Mouse (Mus musculus): ENCODE measurements around the gene Usf3. TPM values are rescaled to one million over a fixed set of nuclear protein-coding genes. Genes with fewer than 3 reads are reported as not detected.

Gene Usf3
- polyA plus RNA-seq, 1 experiment from 2014 or later, result 6.7 TPM

DNA sequence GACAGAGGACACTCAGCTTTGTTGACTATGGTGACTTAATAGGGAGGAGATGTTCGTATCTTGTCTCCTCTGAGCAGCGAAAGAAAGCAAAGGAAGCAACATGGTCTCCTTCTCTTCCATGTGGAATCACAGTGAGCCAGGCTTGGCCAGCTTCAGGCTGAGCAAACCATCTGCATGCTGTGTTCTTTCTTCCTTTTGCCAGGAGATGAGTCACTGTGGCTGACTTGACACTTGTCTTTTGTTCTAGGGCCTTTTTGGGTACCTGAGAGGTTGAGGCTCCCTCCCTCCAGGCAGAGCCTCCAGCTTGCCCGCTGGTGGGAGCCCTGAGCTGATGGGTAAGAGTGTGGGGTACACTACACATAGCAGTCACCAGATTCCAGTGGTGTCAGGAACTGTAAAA is 64.8 kb downstream of the Usf3 start:
- Histone ChIP-seq H3K36me3 (ENCODE audit: inconsistent target) (no peaks in the 10 kb centered on the region), H3K4me3 (ENCODE audit: inconsistent target) (no peak overlapping the region), H3K79me2 (ENCODE audit: inconsistent target) (no peaks in the 10 kb centered on the region), H3K27ac (no peak overlapping the region)
- 96% methylated on average over 3 of the region's 3 CpGs for WGBS (ENCODE audit: missing documents)

DNA sequence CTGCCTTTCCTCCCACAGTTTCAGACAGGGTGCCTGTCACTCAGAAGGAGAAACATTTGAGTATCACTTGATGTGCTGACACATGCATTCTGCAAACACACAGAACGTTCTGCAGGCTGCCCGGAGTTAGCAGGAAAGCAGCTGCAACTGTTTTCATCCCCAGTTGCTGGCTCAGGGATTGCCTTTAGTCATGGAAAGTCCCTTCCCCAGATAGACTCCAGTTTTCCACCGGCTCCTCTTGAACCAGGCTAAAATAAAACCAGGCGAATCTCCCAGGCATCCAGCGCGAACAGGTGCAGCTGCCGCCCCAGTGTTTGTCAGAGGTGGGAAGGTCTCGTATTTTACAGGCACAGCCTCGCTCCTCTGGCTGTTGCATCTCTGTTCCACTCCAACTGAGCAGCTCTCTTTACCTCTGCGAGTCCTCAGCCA is 65.8 kb downstream of the Usf3 start:
- Histone ChIP-seq H3K4me3 (ENCODE audit: inconsistent target) (no peak overlapping the region), H3K79me2 (ENCODE audit: inconsistent target) (no peaks in the 10 kb centered on the region), H3K27ac (no peak overlapping the region), H3K36me3 (ENCODE audit: inconsistent target) (no peaks in the 10 kb centered on the region)
- whole genome bisulfite sequencing (ENCODE audit: missing documents), result 85% methylated on average over 10 of the region's 10 CpGs

- 67% methylated on average over 8 of the region's 8 CpGs for WGBS (ENCODE audit: missing documents)
Observed at GRCm38 (mm10) chr16:44240406-44240805, 67.4 kb downstream of the Usf3 start.

GRCm38 (mm10) chr16:44242633-44243032 is 69.6 kb downstream of the Usf3 start:
- peak overlapping the region; percentile 54 for H3K27ac ChIP-seq
- H3K79me2 ChIP-seq (ENCODE audit: inconsistent target), result no peaks in the 10 kb centered on the region

More at GRCm38 (mm10) chr16:44240406-44240805, 67.4 kb downstream of the Usf3 start:
- Histone ChIP-seq H3K79me2 (ENCODE audit: inconsistent target) (no peaks in the 10 kb centered on the region), H3K36me3 (ENCODE audit: inconsistent target) (no peaks in the 10 kb centered on the region), H3K27ac (no peak overlapping the region), H3K4me3 (ENCODE audit: inconsistent target) (no peak overlapping the region)

GRCm38 (mm10) chr16:44243323-44243722 is 70.3 kb downstream of the Usf3 start:
- H3K4me3 ChIP-seq (ENCODE audit: inconsistent target), result no peak overlapping the region
- no peaks in the 10 kb centered on the region for H3K79me2 ChIP-seq (ENCODE audit: inconsistent target)
- peak overlapping the region; percentile 54 for H3K27ac ChIP-seq
- 44% methylated on average over 7 of the region's 7 CpGs for WGBS (ENCODE audit: missing documents)
- H3K36me3 ChIP-seq (ENCODE audit: inconsistent target), result no peaks in the 10 kb centered on the region

More at GRCm38 (mm10) chr16:44242633-44243032, 69.6 kb downstream of the Usf3 start:
- Histone ChIP-seq H3K4me3 (ENCODE audit: inconsistent target) (no peak overlapping the region), H3K36me3 (ENCODE audit: inconsistent target) (no peaks in the 10 kb centered on the region)
- 8% methylated on average over 1 of the region's 1 CpGs for WGBS (ENCODE audit: missing documents)

GRCm38 (mm10) chr16:44249985-44250384 is 76.9 kb downstream of the Usf3 start:
- Histone ChIP-seq H3K4me3 (ENCODE audit: inconsistent target) (no peak overlapping the region), H3K79me2 (ENCODE audit: inconsistent target) (no peaks in the 10 kb centered on the region), H3K36me3 (ENCODE audit: inconsistent target) (no peaks in the 10 kb centered on the region), H3K27ac (no peak overlapping the region)
- WGBS (ENCODE audit: missing documents), result 54% methylated on average over 10 of the region's 10 CpGs

- H3K79me2 ChIP-seq (ENCODE audit: inconsistent target), result no peaks in the 10 kb centered on the region
- no peak overlapping the region for H3K4me3 ChIP-seq (ENCODE audit: inconsistent target)
- 97% methylated on average over 3 of the region's 3 CpGs for WGBS (ENCODE audit: missing documents)
- no peaks in the 10 kb centered on the region for H3K36me3 ChIP-seq (ENCODE audit: inconsistent target)
- H3K27ac ChIP-seq, result no peak overlapping the region
Observed at GRCm38 (mm10) chr16:44252735-44253134, 79.7 kb downstream of the Usf3 start.

- Histone ChIP-seq H3K27ac (no peak overlapping the region), H3K36me3 (ENCODE audit: inconsistent target) (no peaks in the 10 kb centered on the region), H3K4me3 (ENCODE audit: inconsistent target) (no peak overlapping the region), H3K79me2 (ENCODE audit: inconsistent target) (no peaks in the 10 kb centered on the region)
- WGBS (ENCODE audit: missing documents), result 86% methylated on average over 7 of the region's 7 CpGs
Observed at GRCm38 (mm10) chr16:44253797-44254634, 81.0 kb downstream of the Usf3 start.

DNA sequence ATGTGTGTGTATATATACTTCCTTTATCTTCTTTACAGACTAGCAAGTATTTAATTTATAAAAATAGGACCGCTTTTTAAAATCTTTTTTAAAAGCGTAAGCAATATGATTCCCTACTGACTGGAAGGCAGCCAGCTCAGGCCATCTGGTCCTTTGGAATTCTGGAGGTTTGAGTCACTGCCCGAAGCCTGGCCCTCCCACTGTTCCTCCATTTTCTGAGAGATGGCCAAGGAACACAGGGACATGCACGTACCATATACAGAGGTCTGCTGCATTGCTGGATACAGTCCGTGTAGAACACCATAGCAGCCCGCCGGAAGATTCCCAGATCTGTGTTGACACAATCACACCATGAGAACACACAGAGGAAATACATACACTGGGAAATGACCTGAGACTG is 81.7 kb downstream of the Usf3 start:
- no peak overlapping the region for H3K4me3 ChIP-seq (ENCODE audit: inconsistent target)
- H3K27ac ChIP-seq, result no peak overlapping the region
- WGBS (ENCODE audit: missing documents), result 98% methylated on average over 7 of the region's 7 CpGs
- H3K79me2 ChIP-seq (ENCODE audit: inconsistent target), result no peaks in the 10 kb centered on the region
- H3K36me3 ChIP-seq (ENCODE audit: inconsistent target), result no peaks in the 10 kb centered on the region

DNA sequence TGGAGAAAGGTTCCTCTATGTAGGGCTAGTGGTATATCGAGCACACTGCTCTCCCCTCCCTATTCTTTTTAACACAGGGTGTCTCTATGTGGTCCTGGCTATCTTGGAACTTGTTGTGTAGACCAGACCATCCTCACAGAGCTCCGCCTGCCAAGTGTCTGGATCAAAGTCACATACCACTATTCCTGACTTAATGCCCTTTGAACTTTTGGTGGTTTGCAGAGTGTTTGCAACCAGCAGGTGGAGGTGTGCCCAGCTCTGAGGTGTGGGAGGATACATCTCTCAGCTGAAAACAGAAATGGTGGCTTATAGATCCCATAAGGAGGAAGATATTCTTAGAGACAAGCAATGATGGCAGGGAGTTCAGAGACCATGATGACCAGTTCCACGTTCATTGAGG is 84.4 kb downstream of the Usf3 start:
- 83% methylated on average over 3 of the region's 3 CpGs for WGBS (ENCODE audit: missing documents)
- Histone ChIP-seq H3K4me3 (ENCODE audit: inconsistent target) (no peak overlapping the region), H3K27ac (no peak overlapping the region), H3K36me3 (ENCODE audit: inconsistent target) (no peaks in the 10 kb centered on the region), H3K79me2 (ENCODE audit: inconsistent target) (no peaks in the 10 kb centered on the region)

- Histone ChIP-seq H3K4me3 (ENCODE audit: inconsistent target) (no peak overlapping the region), H3K27ac (no peak overlapping the region), H3K36me3 (ENCODE audit: inconsistent target) (no peaks in the 10 kb centered on the region), H3K79me2 (ENCODE audit: inconsistent target) (no peaks in the 10 kb centered on the region)
- WGBS (ENCODE audit: missing documents), result 100% methylated on average over 2 of the region's 2 CpGs
Observed at GRCm38 (mm10) chr16:44264916-44265315, 91.9 kb downstream of the Usf3 start.

GRCm38 (mm10) chr16:44265562-44265961 is 92.5 kb downstream of the Usf3 start:
- no peak overlapping the region for H3K4me3 ChIP-seq (ENCODE audit: inconsistent target)
- no peaks in the 10 kb centered on the region for H3K36me3 ChIP-seq (ENCODE audit: inconsistent target)
- H3K79me2 ChIP-seq (ENCODE audit: inconsistent target), result no peaks in the 10 kb centered on the region
- WGBS (ENCODE audit: missing documents), result 93% methylated on average over 3 of the region's 6 CpGs
- H3K27ac ChIP-seq, result no peak overlapping the region

GRCm38 (mm10) chr16:44268541-44269215 is 95.6 kb downstream of the Usf3 start:
- WGBS (ENCODE audit: missing documents), result 88% methylated on average over 7 of the region's 7 CpGs
- H3K27ac ChIP-seq, result no peak overlapping the region
- no peak overlapping the region for H3K4me3 ChIP-seq (ENCODE audit: inconsistent target)
- no peaks in the 10 kb centered on the region for H3K36me3 ChIP-seq (ENCODE audit: inconsistent target)
- H3K79me2 ChIP-seq (ENCODE audit: inconsistent target), result no peaks in the 10 kb centered on the region

DNA sequence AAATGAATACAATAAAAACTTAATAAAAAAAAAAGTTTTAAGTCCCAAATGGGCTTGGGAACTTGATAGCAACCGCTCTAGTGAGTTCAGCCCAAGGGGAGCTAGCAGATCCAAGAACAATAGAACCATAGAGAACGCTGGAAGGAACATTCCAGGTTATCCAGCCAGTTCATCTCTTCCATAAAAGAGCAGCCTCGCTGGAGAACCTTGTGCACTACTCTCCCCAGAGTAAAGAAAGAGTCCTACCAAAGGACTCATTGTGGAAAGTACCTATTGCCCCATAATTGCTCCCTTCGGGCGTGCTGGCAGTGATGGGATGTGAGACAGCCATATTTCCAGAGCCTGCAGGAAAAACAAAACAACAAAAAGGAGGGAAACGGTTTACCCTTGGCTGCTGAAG is 96.5 kb downstream of the Usf3 start:
- Histone ChIP-seq H3K79me2 (ENCODE audit: inconsistent target) (no peaks in the 10 kb centered on the region), H3K27ac (no peak overlapping the region)

DNA sequence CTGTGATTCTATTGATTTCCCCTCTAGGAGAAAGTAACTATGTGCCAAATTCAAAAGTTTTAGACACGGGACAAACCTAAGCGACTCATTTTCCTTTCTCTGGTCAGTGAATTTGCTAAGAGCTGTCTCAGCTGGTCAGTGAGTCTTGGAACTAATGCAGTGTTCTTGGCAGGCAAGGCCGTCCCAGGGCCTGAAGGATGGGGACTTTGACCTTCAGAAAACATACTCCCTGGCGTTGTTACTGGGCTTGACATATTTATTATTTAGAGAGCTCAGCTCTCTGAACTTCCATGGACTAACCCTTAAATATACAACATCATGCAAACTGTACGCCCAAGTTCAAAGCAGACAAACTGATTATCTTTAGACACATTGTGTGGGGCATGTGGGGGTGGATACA is 97.6 kb downstream of the Usf3 start:
- Histone ChIP-seq H3K36me3 (ENCODE audit: inconsistent target) (no peaks in the 10 kb centered on the region), H3K27ac (no peak overlapping the region), H3K79me2 (ENCODE audit: inconsistent target) (no peaks in the 10 kb centered on the region), H3K4me3 (ENCODE audit: inconsistent target) (no peak overlapping the region)
- WGBS (ENCODE audit: missing documents), result 98% methylated on average over 5 of the region's 5 CpGs

More for the DNA sequence above, 96.5 kb downstream of the Usf3 start:
- Histone ChIP-seq H3K36me3 (ENCODE audit: inconsistent target) (no peaks in the 10 kb centered on the region), H3K4me3 (ENCODE audit: inconsistent target) (no peak overlapping the region)
- 88% methylated on average over 6 of the region's 6 CpGs for WGBS (ENCODE audit: missing documents)

All from macrophage (primary cell).